Mouse (Mus musculus): ENCODE measurements around the gene Mob3b. TPM values are rescaled to one million over a fixed set of nuclear protein-coding genes. Genes with fewer than 3 reads are reported as not detected.
A peak's percentile ranks its signal among the peaks of the same experiment; 100 is the strongest.

Mob3b gene
- 11.1 and 12.5 TPM in 2 replicates for polyA plus RNA-seq (2015; fragmentation: Nextera tagmentation; extraction: Ambion mirVana)

- Histone ChIP-seq H3K36me3 (no peaks in the 10 kb centered on the region), H3K9ac (peak within 1 kb of the TSS; percentile 51), H3K4me1 (peaks cover 16% of the 10 kb centered on the region), H3K4me2 (replicated peaks) (peak within 1 kb of the TSS; percentile 86), H3K4me3 (replicated peaks) (peak within 1 kb of the TSS; percentile 61), H3K27me3 (peaks cover 4% of the 10 kb centered on the region; the same call in 1 of the 2 replicates), H3K9me3 (replicated peaks) (no peaks in the 10 kb centered on the region), H3K27ac (replicated peaks) (peak within 1 kb of the TSS; percentile 82)
- under 1% methylated on average over 50 of the region's 50 CpGs for WGBS
- ATAC-seq (ENCODE audit: insufficient number of reproducible peaks, low FRiP score, low TSS enrichment, low read depth): peak; percentile 79
These were observed at the start of gene Mob3b for GRCm38 (mm10) chr4:35156751-35157611. Gene Mob3b (minus strand): TSS chr4:35157484.

- Histone ChIP-seq H3K9me3 (replicated peaks) (no peaks in the 10 kb centered on the region), H3K36me3 (peaks cover 28% of the 10 kb centered on the region; the same call in 1 of the 2 replicates), H3K27ac (replicated peaks) (no peak overlapping the region), H3K4me2 (replicated peaks) (no peak overlapping the region), H3K9ac (no peak overlapping the region), H3K4me3 (replicated peaks) (no peak overlapping the region), H3K4me1 (no peaks in the 10 kb centered on the region), H3K27me3 (no peaks in the 10 kb centered on the region)
- WGBS: 62% methylated on average over 7 of the region's 7 CpGs
- ATAC-seq (ENCODE audit: insufficient number of reproducible peaks, low FRiP score, low TSS enrichment, low read depth): no peak
These were observed 47.4 kb upstream of the Mob3b start for GRCm38 (mm10) chr4:35204659-35205058.

DNA sequence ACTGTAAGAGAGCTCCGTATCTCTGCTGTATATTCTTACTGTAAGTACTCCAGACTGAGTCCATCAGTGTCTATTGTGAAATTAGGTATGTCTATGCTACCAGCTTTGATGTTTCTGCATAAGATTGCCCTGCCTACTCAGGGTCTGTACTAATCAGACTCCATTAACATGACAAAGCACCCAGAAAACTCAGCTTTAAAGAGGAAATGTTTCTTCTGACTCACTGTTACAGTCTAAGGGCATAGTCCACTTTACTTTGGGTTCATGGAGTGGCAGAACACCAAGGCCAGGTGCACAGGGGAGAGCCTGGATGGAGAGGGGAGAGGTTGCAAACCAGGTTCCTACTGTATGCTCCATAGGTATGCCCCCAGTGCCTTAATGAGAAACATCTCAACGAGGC is 46.4 kb upstream of the Mob3b start:
- Histone ChIP-seq H3K4me1 (no peaks in the 10 kb centered on the region), H3K9ac (no peak overlapping the region), H3K4me3 (replicated peaks) (no peak overlapping the region), H3K27me3 (no peaks in the 10 kb centered on the region), H3K27ac (replicated peaks) (no peak overlapping the region), H3K9me3 (replicated peaks) (no peaks in the 10 kb centered on the region), H3K36me3 (peaks cover 34% of the 10 kb centered on the region), H3K4me2 (replicated peaks) (no peak overlapping the region)
- 97% methylated on average over 2 of the region's 2 CpGs for WGBS
- ATAC-seq (ENCODE audit: insufficient number of reproducible peaks, low FRiP score, low TSS enrichment, low read depth): no peak

DNA sequence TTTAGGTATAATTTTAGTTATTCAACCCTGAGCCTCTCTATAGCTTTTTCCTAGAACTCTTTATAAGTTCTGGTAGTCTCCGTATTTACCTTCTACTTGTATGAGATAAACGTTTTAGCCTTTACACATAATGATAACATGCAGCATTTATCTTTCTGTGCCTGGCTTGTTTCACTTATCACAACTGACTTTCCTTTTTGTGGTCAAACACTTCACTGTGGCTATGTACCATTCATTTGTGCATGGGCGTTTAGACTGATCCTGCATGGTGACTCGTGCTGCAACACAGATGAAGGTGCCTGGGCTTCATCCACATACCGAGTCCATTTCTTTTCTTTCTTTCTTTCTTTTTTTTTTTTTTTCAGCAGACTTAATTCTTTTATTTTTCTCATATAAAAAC is 44.4 kb upstream of the Mob3b start:
- Histone ChIP-seq H3K4me2 (replicated peaks) (no peak overlapping the region), H3K9me3 (replicated peaks) (no peaks in the 10 kb centered on the region), H3K4me1 (no peaks in the 10 kb centered on the region), H3K9ac (no peak overlapping the region), H3K36me3 (peaks cover 39% of the 10 kb centered on the region), H3K4me3 (replicated peaks) (no peak overlapping the region), H3K27me3 (no peaks in the 10 kb centered on the region), H3K27ac (replicated peaks) (no peak overlapping the region)
- 93% methylated on average over 5 of the region's 5 CpGs for WGBS
- ATAC-seq (ENCODE audit: insufficient number of reproducible peaks, low FRiP score, low TSS enrichment, low read depth): no peak

- H3K9ac ChIP-seq: no peak overlapping the region
- WGBS: 43% methylated on average over 7 of the region's 7 CpGs
- H3K36me3 ChIP-seq: 0 out of 2 replicates have a peak, but pooled peaks cover 8% of the 10 kb centered on the region
- H3K4me2 ChIP-seq (replicated peaks): no peak overlapping the region
- H3K4me1 ChIP-seq: no peaks in the 10 kb centered on the region
- no peak overlapping the region for H3K27ac ChIP-seq (replicated peaks)
- no peaks in the 10 kb centered on the region for H3K27me3 ChIP-seq
- ATAC-seq (ENCODE audit: insufficient number of reproducible peaks, low FRiP score, low TSS enrichment, low read depth): no peak
- no peak overlapping the region for H3K4me3 ChIP-seq (replicated peaks)
- H3K9me3 ChIP-seq (replicated peaks): no peaks in the 10 kb centered on the region
These were observed 35.4 kb upstream of the Mob3b start for GRCm38 (mm10) chr4:35192725-35193124.

DNA sequence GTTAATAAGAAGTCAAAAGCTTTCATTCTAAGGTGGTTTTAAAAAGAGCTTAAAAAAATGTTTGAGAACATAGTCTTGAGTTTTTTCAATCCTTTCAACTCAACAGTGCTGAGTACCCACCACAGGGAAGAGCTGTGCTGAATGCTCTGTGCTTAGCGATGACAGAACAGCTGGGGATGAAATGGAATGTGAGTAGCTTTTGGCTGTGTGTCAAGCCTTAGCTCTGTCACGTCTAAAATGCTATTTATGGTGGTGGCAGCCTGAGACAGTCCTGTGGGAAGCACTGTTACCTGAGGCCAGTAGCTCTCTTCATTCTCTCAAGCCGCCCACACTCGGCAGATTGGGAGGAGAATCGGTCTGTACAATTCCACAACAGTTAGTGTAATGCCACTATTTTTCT is 32.5 kb upstream of the Mob3b start:
- ATAC-seq (ENCODE audit: insufficient number of reproducible peaks, low FRiP score, low TSS enrichment, low read depth): no peak
- Histone ChIP-seq H3K9me3 (replicated peaks) (no peaks in the 10 kb centered on the region), H3K4me3 (replicated peaks) (no peak overlapping the region), H3K27me3 (no peaks in the 10 kb centered on the region), H3K4me1 (no peaks in the 10 kb centered on the region), H3K36me3 (0 out of 2 replicates have a peak, but pooled peaks cover 3% of the 10 kb centered on the region), H3K4me2 (replicated peaks) (no peak overlapping the region), H3K27ac (replicated peaks) (no peak overlapping the region), H3K9ac (no peak overlapping the region)
- WGBS: 64% methylated on average over 5 of the region's 5 CpGs

GRCm38 (mm10) chr4:35187617-35188326 is 30.5 kb upstream of the Mob3b start:
- H3K4me3 ChIP-seq (replicated peaks): no peak overlapping the region
- 92% methylated on average over 8 of the region's 8 CpGs for WGBS
- no peak for ATAC-seq (ENCODE audit: insufficient number of reproducible peaks, low FRiP score, low TSS enrichment, low read depth)
- no peaks in the 10 kb centered on the region for H3K4me1 ChIP-seq
- no peak overlapping the region for H3K27ac ChIP-seq (replicated peaks)
- 0 out of 2 replicates have a peak, but pooled peaks cover 3% of the 10 kb centered on the region for H3K36me3 ChIP-seq
- H3K27me3 ChIP-seq: no peaks in the 10 kb centered on the region
- H3K9ac ChIP-seq: no peak overlapping the region
- H3K9me3 ChIP-seq (replicated peaks): no peaks in the 10 kb centered on the region
- no peak overlapping the region for H3K4me2 ChIP-seq (replicated peaks)

- ATAC-seq (ENCODE audit: insufficient number of reproducible peaks, low FRiP score, low TSS enrichment, low read depth): no peak
- no peaks in the 10 kb centered on the region for H3K27me3 ChIP-seq
- H3K9me3 ChIP-seq (replicated peaks): no peaks in the 10 kb centered on the region
- no peak overlapping the region for H3K9ac ChIP-seq
- WGBS: 50% methylated on average over 12 of the region's 12 CpGs
- H3K36me3 ChIP-seq: no peaks in the 10 kb centered on the region
- H3K4me1 ChIP-seq: peaks cover 7% of the 10 kb centered on the region
- no peak overlapping the region for H3K4me3 ChIP-seq (replicated peaks)
- no peak overlapping the region for H3K27ac ChIP-seq (replicated peaks)
- H3K4me2 ChIP-seq (replicated peaks): no peak overlapping the region
These were observed 20.8 kb upstream of the Mob3b start for GRCm38 (mm10) chr4:35177926-35178645.

- Histone ChIP-seq H3K9me3 (replicated peaks) (no peaks in the 10 kb centered on the region), H3K36me3 (no peaks in the 10 kb centered on the region), H3K4me3 (replicated peaks) (no peak overlapping the region), H3K4me2 (replicated peaks) (no peak overlapping the region), H3K9ac (no peak overlapping the region), H3K27ac (replicated peaks) (no peak overlapping the region), H3K4me1 (peaks cover 7% of the 10 kb centered on the region), H3K27me3 (no peaks in the 10 kb centered on the region)
- WGBS: 77% methylated on average over 2 of the region's 2 CpGs
- ATAC-seq (ENCODE audit: insufficient number of reproducible peaks, low FRiP score, low TSS enrichment, low read depth): no peak
These were observed 18.3 kb upstream of the Mob3b start for GRCm38 (mm10) chr4:35175566-35175965.

GRCm38 (mm10) chr4:35173551-35173950 is 16.3 kb upstream of the Mob3b start:
- Histone ChIP-seq H3K4me3 (replicated peaks) (no peak overlapping the region), H3K9ac (no peak overlapping the region), H3K9me3 (replicated peaks) (no peaks in the 10 kb centered on the region), H3K4me2 (replicated peaks) (no peak overlapping the region), H3K27me3 (no peaks in the 10 kb centered on the region), H3K27ac (replicated peaks) (0 out of 2 replicates have a peak overlapping the region, but pooled peaks have one; percentile 3), H3K36me3 (no peaks in the 10 kb centered on the region), H3K4me1 (peaks cover 18% of the 10 kb centered on the region)
- peak; percentile 36; the same call in 1 of the 2 replicates for ATAC-seq (ENCODE audit: insufficient number of reproducible peaks, low FRiP score, low TSS enrichment, low read depth)
- 46% methylated on average over 1 of the region's 1 CpGs for WGBS

- H3K36me3 ChIP-seq: no peaks in the 10 kb centered on the region
- no peaks in the 10 kb centered on the region for H3K27me3 ChIP-seq
These were observed 15.2 kb upstream of the Mob3b start for GRCm38 (mm10) chr4:35172471-35172870.

More at GRCm38 (mm10) chr4:35172471-35172870, 15.2 kb upstream of the Mob3b start:
- Histone ChIP-seq H3K9me3 (replicated peaks) (no peaks in the 10 kb centered on the region), H3K4me3 (replicated peaks) (no peak overlapping the region), H3K4me2 (replicated peaks) (no peak overlapping the region), H3K27ac (replicated peaks) (no peak overlapping the region), H3K9ac (no peak overlapping the region), H3K4me1 (peaks cover 13% of the 10 kb centered on the region; the same call in 1 of the 2 replicates)
- no peak for ATAC-seq (ENCODE audit: insufficient number of reproducible peaks, low FRiP score, low TSS enrichment, low read depth)
- 92% methylated on average over 2 of the region's 2 CpGs for WGBS

All from embryonic facial prominence, embryonic 15.5 days (tissue).